Mouse (Mus musculus) limb, embryonic 11.5 days (tissue): ENCODE measurements around the gene Foxo3. TPM values are rescaled to one million over a fixed set of nuclear protein-coding genes. Genes with fewer than 3 reads are reported as not detected.

Experiments used
- ATAC-seq: fragments of 200-750 bp; cut with Nextera tagmentation; 2 replicates; pipeline ENCODE4 v1.8.0; 2017; ENCODE audit warnings: low read depth; ENCODE audit not compliant: insufficient number of reproducible peaks, low FRiP score, low TSS enrichment
- DNase-seq: peaks from one replicate; pipeline ENCODE4 v3.0.0-alpha.2; 2015; ENCODE audit warnings: low spot score
- H3K27ac ChIP-seq: fragments of 300-500 bp; sonication (generic); replicated peaks from 2 replicates; pipeline ENCODE4 v1.5.1; 2014; ENCODE audit warnings: low read depth, mild to moderate bottlenecking, low read length
- H3K27me3 ChIP-seq: fragments of 300-500 bp; sonication (generic); 2 replicates; pipeline ENCODE4 v1.6.1; 2014; ENCODE audit warnings: mild to moderate bottlenecking, low read length, mixed read lengths; ENCODE audit not compliant: control insufficient read depth, insufficient read depth
- H3K36me3 ChIP-seq: fragments of 300-500 bp; sonication (generic); 2 replicates; pipeline ENCODE4 v1.6.1; 2014; ENCODE audit warnings: mild to moderate bottlenecking, low read length, moderate library complexity, mixed read lengths; ENCODE audit not compliant: control insufficient read depth, insufficient read depth
- H3K4me1 ChIP-seq: fragments of 300-500 bp; sonication (generic); 2 replicates; pipeline ENCODE4 v1.6.1; 2014; ENCODE audit warnings: low read length, mixed read lengths; ENCODE audit not compliant: control insufficient read depth, insufficient read depth
- H3K4me2 ChIP-seq: fragments of 300-500 bp; sonication (generic); 2 replicates; pipeline ENCODE4 v1.6.1; 2014; ENCODE audit warnings: low read depth, mild to moderate bottlenecking, moderate library complexity; ENCODE audit not compliant: severe bottlenecking
- H3K4me3 ChIP-seq: fragments of 300-500 bp; sonication (generic); 2 replicates; pipeline ENCODE4 v1.5.1; 2014; ENCODE audit warnings: low read depth, low read length
- H3K9ac ChIP-seq: fragments of 300-500 bp; sonication (generic); 2 replicates; pipeline ENCODE4 v1.6.1; 2014; ENCODE audit warnings: mild to moderate bottlenecking, low read length
- H3K9me3 ChIP-seq: fragments of 300-500 bp; sonication (generic); 2 replicates; pipeline ENCODE4 v1.6.1; 2016; ENCODE audit warnings: low read length; ENCODE audit not compliant: control insufficient read depth
- WGBS: fragments of 180-500 bp; shearing (Covaris S2); extraction: QIAGEN DNeasy Blood & Tissue Kit; methylation state at CpG from one replicate; pipeline ENCODE4 v1.1.7; 2014; 5-methylcytosine and 5-hydroxymethylcytosine counted together
- polyA plus RNA-seq: library from polyadenylated mRNA; unstranded; fragments of >200 nt; fragmentation: Nextera tagmentation; extraction: Ambion mirVana; gene quantifications from 2 replicates; pipeline ENCODE4 v1.2.1, GENCODE M21; 2014

The Foxo3 gene
- polyA plus RNA-seq, 1 experiment from 2014 or later = 6.2 TPM

DNA sequence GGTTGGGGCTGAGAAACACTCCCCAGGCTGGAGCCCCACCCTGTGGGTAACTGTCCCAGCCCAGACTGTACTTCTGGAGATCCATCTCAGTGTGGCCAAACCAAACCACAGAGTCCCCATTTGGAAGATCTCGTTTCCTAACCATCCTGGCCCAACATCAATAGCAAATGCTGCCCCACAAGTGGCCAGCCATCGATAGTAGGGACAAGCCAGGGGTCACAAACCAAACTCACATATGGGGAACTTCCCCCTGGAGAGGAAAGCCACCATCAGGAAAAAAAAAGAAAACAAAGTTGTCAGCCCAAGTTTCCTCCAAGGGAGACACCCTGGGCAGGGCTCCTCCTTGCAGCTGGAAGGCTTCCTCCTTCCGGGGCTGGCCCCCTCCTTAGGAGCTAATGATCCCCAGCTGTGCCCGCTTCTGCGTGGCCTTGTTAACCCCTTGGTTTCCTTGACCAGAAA is 105.6 kb downstream of the Foxo3 start:
- peaks cover 10% of the 10 kb centered on the region for H3K4me1 ChIP-seq
- no peak overlapping the region for H3K4me2 ChIP-seq
- no peak overlapping the region for H3K4me3 ChIP-seq
- WGBS = 1% methylated on average over 5 of the region's 5 CpGs
- no peak for ATAC-seq
- peak; percentile 55 for DNase-seq
- no peaks in the 10 kb centered on the region for H3K36me3 ChIP-seq
- H3K27ac ChIP-seq = no peak overlapping the region
- H3K9me3 ChIP-seq = no peaks in the 10 kb centered on the region
- H3K9ac ChIP-seq = no peak overlapping the region
- no peaks in the 10 kb centered on the region for H3K27me3 ChIP-seq

GRCm38 (mm10) chr10:42170201-42170600 is 106.4 kb downstream of the Foxo3 start:
- Histone ChIP-seq H3K9ac (no peak overlapping the region), H3K27ac (no peak overlapping the region), H3K27me3 (no peaks in the 10 kb centered on the region), H3K9me3 (no peaks in the 10 kb centered on the region), H3K36me3 (no peaks in the 10 kb centered on the region), H3K4me3 (no peak overlapping the region), H3K4me1 (peaks cover 10% of the 10 kb centered on the region), H3K4me2 (no peak overlapping the region)
- ATAC-seq (no peak; the same call in 1 of the 2 replicates), DNase-seq (no peak)
- 49% methylated on average over 5 of the region's 5 CpGs for WGBS

GRCm38 (mm10) chr10:42154727-42155126 is 121.8 kb downstream of the Foxo3 start:
- H3K36me3 ChIP-seq = no peaks in the 10 kb centered on the region
- no peak overlapping the region for H3K27ac ChIP-seq
- DNase-seq (no peak), ATAC-seq (no peak)
- H3K4me1 ChIP-seq = peaks cover 5% of the 10 kb centered on the region; the same call in 1 of the 2 replicates
- no peaks in the 10 kb centered on the region for H3K27me3 ChIP-seq
- H3K4me3 ChIP-seq = no peak overlapping the region
- H3K9me3 ChIP-seq = 0 out of 2 replicates have a peak, but pooled peaks cover 3% of the 10 kb centered on the region
- 81% methylated on average over 2 of the region's 2 CpGs for WGBS
- H3K4me2 ChIP-seq = no peak overlapping the region
- H3K9ac ChIP-seq = no peak overlapping the region

DNA sequence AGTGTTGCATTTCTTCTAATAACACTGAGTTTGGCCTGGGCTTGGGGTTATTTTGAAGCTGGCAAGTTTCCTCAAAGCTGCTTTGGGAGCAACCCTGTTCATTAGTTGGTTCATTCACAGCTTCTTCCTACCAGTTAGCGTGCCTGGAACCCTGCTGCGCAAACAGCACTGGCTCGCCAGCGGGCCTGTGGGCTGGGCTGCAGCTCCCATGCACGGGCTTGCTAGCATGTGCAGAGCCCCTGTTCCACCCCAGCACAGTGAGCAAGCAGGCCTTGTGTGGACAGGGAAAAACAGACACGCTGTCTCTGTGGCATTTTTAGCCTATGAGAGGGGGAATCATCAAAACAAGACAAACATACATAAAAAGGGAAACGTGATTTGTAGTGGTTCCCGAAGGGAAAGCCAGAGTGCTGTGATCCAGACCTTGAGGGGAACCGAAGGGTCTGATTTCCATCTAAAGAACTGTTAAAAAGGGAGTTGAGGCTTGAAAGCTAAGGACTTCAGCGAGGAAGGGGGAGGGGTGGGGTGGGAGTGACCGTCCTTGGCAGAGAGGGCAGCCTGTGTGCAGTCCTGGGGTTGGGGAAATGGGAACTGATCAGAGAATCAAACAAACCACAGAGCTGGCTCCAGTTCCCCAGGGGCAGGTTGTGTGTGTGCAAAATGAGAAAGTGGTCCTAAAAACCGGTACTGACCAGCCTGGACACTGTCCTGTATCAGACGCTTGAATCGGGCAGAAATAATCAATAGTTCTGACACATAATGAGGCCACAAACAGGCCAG is 123.9 kb downstream of the Foxo3 start:
- Histone ChIP-seq H3K36me3 (no peaks in the 10 kb centered on the region), H3K9me3 (no peaks in the 10 kb centered on the region), H3K4me2 (no peak overlapping the region), H3K9ac (peak overlapping the region; percentile 48; the same call in 1 of the 2 replicates), H3K4me1 (peaks cover 5% of the 10 kb centered on the region; the same call in 1 of the 2 replicates), H3K27ac (peak overlapping the region; percentile 58), H3K4me3 (no peak overlapping the region), H3K27me3 (no peaks in the 10 kb centered on the region)
- DNase-seq (peak; percentile 52), ATAC-seq (no peak)
- WGBS = 38% methylated on average over 14 of the region's 14 CpGs

DNA sequence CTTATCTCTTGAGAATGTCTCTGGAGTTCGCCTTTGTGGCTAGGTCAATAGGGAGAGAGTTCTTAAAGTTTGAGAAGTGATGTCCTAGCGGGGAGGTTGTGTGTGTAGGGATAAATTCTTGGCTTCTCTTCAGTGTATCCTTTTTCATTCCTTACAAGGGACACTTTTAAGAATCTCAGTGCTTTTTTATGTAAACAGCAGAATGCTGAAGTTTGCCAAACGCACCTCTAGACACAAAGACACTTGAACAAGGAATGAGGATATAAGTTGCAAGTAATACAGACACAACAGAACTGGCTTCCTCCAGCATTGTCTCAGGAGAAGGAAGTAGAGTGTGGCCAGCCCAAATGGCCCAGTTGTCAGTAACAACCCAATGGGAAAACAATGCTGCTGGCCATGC is 126.8 kb downstream of the Foxo3 start:
- WGBS = 95% methylated on average over 3 of the region's 3 CpGs
- no peak overlapping the region for H3K27ac ChIP-seq

DNA sequence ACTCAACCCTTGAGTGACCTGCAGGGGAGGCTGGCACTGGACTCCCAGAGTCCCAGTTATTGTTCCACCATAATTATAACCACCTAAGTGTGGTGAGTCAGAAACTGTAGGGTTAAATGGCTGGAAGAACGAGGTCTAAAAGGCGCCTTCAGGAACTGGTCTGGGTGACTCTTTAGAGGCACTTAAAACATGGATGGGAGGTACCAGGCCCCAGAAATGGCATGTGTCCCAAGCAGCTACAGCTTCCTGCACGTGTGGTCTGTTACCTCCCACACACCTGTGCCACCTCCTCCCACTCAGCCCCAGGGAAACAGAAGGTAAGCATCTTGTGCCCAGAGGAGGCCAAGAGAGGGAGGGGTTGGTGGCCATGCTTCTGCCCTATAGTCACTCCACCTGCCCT is 128.2 kb downstream of the Foxo3 start:
- Histone ChIP-seq H3K27me3 (no peaks in the 10 kb centered on the region), H3K4me1 (peaks cover 5% of the 10 kb centered on the region; the same call in 1 of the 2 replicates), H3K4me3 (no peak overlapping the region), H3K9ac (no peak overlapping the region), H3K36me3 (no peaks in the 10 kb centered on the region), H3K4me2 (no peak overlapping the region), H3K9me3 (no peaks in the 10 kb centered on the region), H3K27ac (no peak overlapping the region)
- no peak for DNase-seq
- no peak for ATAC-seq
- 63% methylated on average over 3 of the region's 3 CpGs for WGBS

More for the DNA sequence above, 126.8 kb downstream of the Foxo3 start:
- no peak for DNase-seq
- ATAC-seq = no peak
- no peaks in the 10 kb centered on the region for H3K9me3 ChIP-seq
- H3K9ac ChIP-seq = no peak overlapping the region
- no peaks in the 10 kb centered on the region for H3K27me3 ChIP-seq
- H3K4me3 ChIP-seq = no peak overlapping the region
- no peak overlapping the region for H3K4me2 ChIP-seq
- H3K36me3 ChIP-seq = no peaks in the 10 kb centered on the region
- peaks cover 5% of the 10 kb centered on the region; the same call in 1 of the 2 replicates for H3K4me1 ChIP-seq

DNA sequence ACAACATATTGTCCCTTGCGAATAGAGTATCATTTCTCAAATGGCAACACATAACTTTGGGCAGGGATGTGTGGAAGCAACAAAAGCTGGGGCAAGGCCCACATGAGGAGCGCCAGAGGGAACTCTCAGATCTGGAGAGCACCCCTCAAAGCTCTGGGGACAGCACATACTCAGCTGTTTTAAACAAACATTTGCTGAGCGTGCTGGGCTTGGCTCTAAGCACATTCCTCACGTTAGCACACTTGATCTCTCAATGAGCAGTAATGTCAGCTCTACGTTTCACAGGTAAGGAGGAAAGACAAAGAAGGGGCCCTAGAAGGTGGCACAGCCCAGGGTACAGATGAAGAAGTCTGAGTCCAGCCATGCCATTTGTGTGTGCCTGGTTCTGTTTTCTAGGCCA is 131.3 kb downstream of the Foxo3 start:
- H3K9ac ChIP-seq = no peak overlapping the region
- no peaks in the 10 kb centered on the region for H3K27me3 ChIP-seq
- ATAC-seq (no peak), DNase-seq (no peak)
- no peak overlapping the region for H3K4me3 ChIP-seq
- 79% methylated on average over 5 of the region's 5 CpGs for WGBS
- H3K36me3 ChIP-seq = no peaks in the 10 kb centered on the region
- no peak overlapping the region for H3K27ac ChIP-seq
- no peaks in the 10 kb centered on the region for H3K4me1 ChIP-seq
- H3K4me2 ChIP-seq = no peak overlapping the region
- no peaks in the 10 kb centered on the region for H3K9me3 ChIP-seq

DNA sequence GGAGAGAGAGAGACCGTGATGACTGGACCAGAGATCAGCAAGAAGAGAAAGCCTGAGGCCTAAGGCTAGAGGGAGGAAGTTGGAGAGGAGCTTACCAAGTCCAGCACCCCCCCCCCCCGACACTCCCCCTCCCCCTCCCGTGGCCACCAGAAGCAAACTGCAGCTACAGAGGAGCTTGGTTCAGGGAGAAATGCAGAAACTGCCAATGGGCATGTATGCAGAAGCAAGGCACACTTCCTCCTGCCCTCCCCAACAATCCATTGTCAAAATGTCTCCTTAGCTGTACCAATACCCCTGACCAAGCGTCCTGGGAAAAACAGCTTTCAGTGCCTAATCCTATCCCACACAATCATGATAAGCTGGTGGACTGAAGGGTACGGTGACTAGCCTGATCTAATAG is 131.8 kb downstream of the Foxo3 start:
- DNase-seq = no peak
- no peak for ATAC-seq
- whole genome bisulfite sequencing = 75% methylated on average over 5 of the region's 5 CpGs
- H3K27ac ChIP-seq = no peak overlapping the region
- no peaks in the 10 kb centered on the region for H3K27me3 ChIP-seq
- no peaks in the 10 kb centered on the region for H3K9me3 ChIP-seq
- H3K4me1 ChIP-seq = no peaks in the 10 kb centered on the region
- H3K36me3 ChIP-seq = no peaks in the 10 kb centered on the region
- H3K4me2 ChIP-seq = no peak overlapping the region
- H3K4me3 ChIP-seq = no peak overlapping the region
- no peak overlapping the region for H3K9ac ChIP-seq
